Mouse (Mus musculus): ENCODE results near the gene Pamr1. TPM values are rescaled to one million over a fixed set of nuclear protein-coding genes. Genes with fewer than 3 reads are reported as not detected.

Gene Pamr1
- total RNA-seq, 2 experiments from 2014 or later, result 58.4 to 62.8 TPM

- no peak for DNase-seq (ENCODE audit: low spot score in 2 of 2)
Measured at GRCm38 (mm10) chr2:102595395-102596130, 45.8 kb downstream of the Pamr1 start.

GRCm38 (mm10) chr2:102598911-102599721 lies 49.3 kb downstream of the Pamr1 start:
- no peak for DNase-seq (ENCODE audit: low spot score in 2 of 2)

GRCm38 (mm10) chr2:102600516-102600915 lies 50.7 kb downstream of the Pamr1 start:
- DNase-seq (ENCODE audit: low spot score in 2 of 2), result no peak

GRCm38 (mm10) chr2:102610485-102610884 lies 60.7 kb downstream of the Pamr1 start:
- DNase-seq (ENCODE audit: low spot score in 2 of 2), result no peak

GRCm38 (mm10) chr2:102616637-102617036 lies 66.8 kb downstream of the Pamr1 start:
- DNase-seq (ENCODE audit: low spot score in 2 of 2), result no peak

- DNase-seq (ENCODE audit: low spot score in 2 of 2), result no peak
Measured at GRCm38 (mm10) chr2:102620744-102621429, 71.1 kb downstream of the Pamr1 start.

- no peak for DNase-seq (ENCODE audit: low spot score in 2 of 2)
Measured at GRCm38 (mm10) chr2:102622176-102622575, 72.4 kb downstream of the Pamr1 start.

GRCm38 (mm10) chr2:102622943-102623342 lies 73.1 kb downstream of the Pamr1 start:
- no peak for DNase-seq (ENCODE audit: low spot score in 2 of 2)

- no peak for DNase-seq (ENCODE audit: low spot score in 2 of 2)
Measured at GRCm38 (mm10) chr2:102624538-102624937, 74.7 kb downstream of the Pamr1 start.

GRCm38 (mm10) chr2:102632361-102632760 lies 82.5 kb downstream of the Pamr1 start:
- DNase-seq (ENCODE audit: low spot score in 2 of 2), result no peak

- no peak for DNase-seq (ENCODE audit: low spot score in 2 of 2)
Measured at GRCm38 (mm10) chr2:102634010-102634409, 84.2 kb downstream of the Pamr1 start.

GRCm38 (mm10) chr2:102635523-102636060 lies 85.8 kb downstream of the Pamr1 start:
- DNase-seq (ENCODE audit: low spot score in 2 of 2), result no peak

- DNase-seq (ENCODE audit: low spot score in 2 of 2), result no peak
Measured at GRCm38 (mm10) chr2:102636116-102636600, 86.3 kb downstream of the Pamr1 start.

GRCm38 (mm10) chr2:102638140-102638539 lies 88.3 kb downstream of the Pamr1 start:
- no peak for DNase-seq (ENCODE audit: low spot score in 2 of 2)

- DNase-seq (ENCODE audit: low spot score in 2 of 2), result no peak
Measured at GRCm38 (mm10) chr2:102638690-102639089, 88.9 kb downstream of the Pamr1 start.

GRCm38 (mm10) chr2:102648845-102649500 lies 99.2 kb downstream of the Pamr1 start:
- no peak for DNase-seq (ENCODE audit: low spot score in 2 of 2)

- no peak for DNase-seq (ENCODE audit: low spot score in 2 of 2)
Measured at GRCm38 (mm10) chr2:102650322-102650721, 100.5 kb downstream of the Pamr1 start.

GRCm38 (mm10) chr2:102655966-102656725 lies 106.3 kb downstream of the Pamr1 start:
- DNase-seq (ENCODE audit: low spot score in 2 of 2), result no peak

GRCm38 (mm10) chr2:102657726-102658125 lies 107.9 kb downstream of the Pamr1 start:
- DNase-seq (ENCODE audit: low spot score in 2 of 2), result no peak

GRCm38 (mm10) chr2:102658163-102658660 lies 108.4 kb downstream of the Pamr1 start, which contains the start of gene Slc1a2:
TSS of gene Slc1a2 (plus strand) at chr2:102658659.
- DNase-seq (ENCODE audit: low spot score in 2 of 2), result no peak

Measured in gastrocnemius, postnatal 4 days (tissue).